Mouse (Mus musculus): ENCODE data around the gene Gm11992. TPM values are rescaled to one million over a fixed set of nuclear protein-coding genes. Genes with fewer than 3 reads are reported as not detected.
A peak's percentile ranks its signal among the peaks of the same experiment; 100 is the strongest.

Gm11992 gene
- 0.29 to 0.64 TPM in 2 of 3 replicates, not detected in the other for total RNA-seq (2017)

DNA sequence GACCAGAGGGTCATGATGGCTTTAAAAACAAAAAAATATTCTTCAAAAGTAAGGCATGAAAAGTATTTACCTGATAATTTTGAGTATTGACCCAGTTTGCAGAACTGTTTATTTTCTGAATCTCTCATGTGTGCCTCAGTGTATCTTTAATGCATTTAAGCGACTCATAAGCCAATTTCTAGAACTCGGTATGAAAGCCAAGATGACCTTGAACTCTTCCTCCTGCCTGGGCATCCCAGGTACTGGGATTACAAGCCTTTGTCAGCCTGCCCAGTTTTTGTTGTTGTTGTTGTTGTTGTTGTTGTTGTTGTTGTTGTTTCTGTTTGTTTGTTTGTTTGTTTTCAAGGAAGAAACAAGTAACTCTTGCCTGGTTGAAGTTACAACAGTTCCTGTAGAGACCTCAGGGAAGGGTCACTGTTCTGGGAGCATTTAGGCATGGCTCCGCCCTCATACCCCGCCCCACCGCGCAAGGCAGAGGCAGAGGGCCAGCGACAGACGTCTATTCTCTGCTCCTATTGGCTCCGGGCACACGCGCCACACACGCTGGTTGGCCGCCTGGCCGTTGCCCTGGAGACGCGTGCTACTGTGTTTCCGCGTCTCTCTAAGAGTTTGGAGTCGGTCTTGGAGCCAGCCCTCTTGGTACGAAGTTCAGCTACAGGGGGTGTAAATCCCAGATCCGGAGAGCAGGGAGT lies at the start of gene Gm11992:
Gm11992 (plus strand) TSS at position 584 of the 692 bp plus-strand sequence.
- peak; percentile 78; the same call in 1 of the 2 replicates for ATAC-seq (replicated peaks; ENCODE audit: insufficient number of reproducible peaks, low FRiP score, low TSS enrichment, poor library complexity, severe bottlenecking)

DNA sequence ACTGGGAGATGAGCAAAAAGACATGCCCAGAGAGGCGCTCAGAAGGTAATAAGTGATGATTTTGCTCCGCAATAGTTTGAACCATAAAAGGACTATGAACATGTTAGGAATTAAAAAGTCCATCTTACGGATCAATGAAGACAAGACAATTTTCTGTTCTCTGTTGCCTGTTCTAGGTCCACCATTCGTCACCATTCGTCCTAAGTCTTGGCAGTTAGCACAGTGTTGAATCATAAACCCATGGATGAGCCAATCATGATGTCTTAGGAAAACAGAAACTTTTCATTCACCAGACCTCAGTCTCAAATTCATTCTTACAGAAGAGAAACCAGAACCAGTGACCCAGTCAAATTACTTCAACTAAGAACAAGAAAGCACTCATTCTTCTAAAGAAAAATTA lies 39.6 kb upstream of the Gm11992 start:
- ATAC-seq (replicated peaks; ENCODE audit: insufficient number of reproducible peaks, low FRiP score, low TSS enrichment, poor library complexity, severe bottlenecking): no peak

DNA sequence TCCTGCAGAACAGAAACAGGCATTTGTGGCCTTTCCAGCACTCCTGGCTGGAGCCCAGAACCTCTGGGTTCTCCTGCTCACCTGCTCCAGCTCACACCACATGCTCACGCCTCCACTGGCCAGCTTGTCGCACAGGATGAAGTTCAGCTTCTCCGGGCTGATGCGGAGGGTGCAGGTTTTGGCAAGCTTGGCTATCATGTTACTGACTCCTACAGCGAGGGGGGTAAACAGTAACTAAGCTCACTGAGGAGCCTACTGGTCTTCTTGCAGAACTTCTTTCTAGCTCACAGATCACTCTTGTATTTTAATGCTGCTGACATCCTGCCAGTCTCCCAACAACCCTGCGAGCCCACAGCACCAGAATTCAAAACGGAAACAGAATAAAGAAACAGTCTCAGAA lies 38.0 kb upstream of the Gm11992 start:
- ATAC-seq (replicated peaks; ENCODE audit: insufficient number of reproducible peaks, low FRiP score, low TSS enrichment, poor library complexity, severe bottlenecking): peak; percentile 36

DNA sequence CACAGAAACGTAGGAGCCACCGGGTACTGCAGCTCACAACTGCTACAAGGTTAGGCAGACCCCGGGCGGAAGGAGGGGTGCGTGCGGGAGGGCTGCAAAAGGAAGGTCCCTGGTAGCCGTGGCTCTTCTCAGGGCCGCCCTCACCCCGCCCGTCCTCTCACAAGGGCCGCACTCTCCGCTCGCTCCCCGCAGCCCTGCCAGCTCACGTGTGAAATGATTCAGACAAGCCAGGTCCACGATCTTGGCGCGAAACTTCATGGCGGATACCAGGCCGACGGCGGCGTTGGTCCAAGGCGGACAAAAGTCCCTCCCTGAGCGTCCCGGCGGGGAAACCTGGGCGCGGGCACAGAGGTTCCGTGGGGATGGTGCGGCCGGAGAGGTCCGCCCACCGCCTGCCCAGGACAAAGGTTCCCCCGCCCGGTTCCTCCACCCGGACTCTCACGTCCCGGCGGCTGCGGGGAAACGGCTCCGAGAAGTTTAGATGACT lies 37.5 kb upstream of the Gm11992 start, which contains the start of gene Hus1:
Hus1 (minus strand) TSS at position 339 of the 487 bp plus-strand sequence.
- peak; percentile 86 for ATAC-seq (replicated peaks; ENCODE audit: insufficient number of reproducible peaks, low FRiP score, low TSS enrichment, poor library complexity, severe bottlenecking)

DNA sequence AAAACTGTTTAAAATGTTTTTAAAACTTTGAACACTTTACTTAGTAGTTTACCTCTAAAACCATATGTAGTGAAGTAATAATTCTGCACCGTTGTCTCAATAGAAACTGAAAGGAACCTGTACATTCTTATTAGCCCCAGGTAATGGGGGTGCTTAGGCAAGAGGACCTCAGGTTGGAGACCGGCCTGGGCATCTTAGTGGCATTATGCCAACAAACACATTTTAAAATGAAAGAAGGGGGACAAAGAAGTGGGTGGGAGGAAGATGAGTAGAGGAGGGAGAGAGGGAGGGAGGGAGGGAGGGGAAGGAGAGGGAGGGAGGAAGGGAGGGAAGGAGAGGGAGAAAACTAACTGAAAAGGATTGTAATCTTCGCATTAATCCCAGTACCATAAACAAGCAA lies 37.0 kb upstream of the Gm11992 start:
- no peak for ATAC-seq (replicated peaks; ENCODE audit: insufficient number of reproducible peaks, low FRiP score, low TSS enrichment, poor library complexity, severe bottlenecking)

DNA sequence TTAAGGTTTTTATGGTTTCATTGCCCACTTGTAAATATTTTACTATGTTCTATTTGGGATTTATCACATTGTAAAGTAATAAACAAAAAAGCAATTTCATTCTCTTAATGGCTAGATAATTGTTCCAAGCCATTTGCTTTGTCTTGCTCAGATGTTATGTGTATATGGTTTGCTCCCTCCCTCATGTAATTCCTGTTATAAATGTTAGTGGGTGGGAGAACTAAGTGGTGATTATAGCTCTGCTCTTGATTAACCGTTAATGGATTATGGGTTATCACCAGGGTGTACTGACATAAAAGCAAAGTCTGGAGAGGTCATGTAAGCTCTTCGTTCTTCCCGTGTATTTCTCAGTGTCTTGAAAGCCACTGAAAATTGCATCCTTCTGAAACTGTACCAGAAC lies 33.7 kb upstream of the Gm11992 start:
- ATAC-seq (replicated peaks; ENCODE audit: insufficient number of reproducible peaks, low FRiP score, low TSS enrichment, poor library complexity, severe bottlenecking): no peak

DNA sequence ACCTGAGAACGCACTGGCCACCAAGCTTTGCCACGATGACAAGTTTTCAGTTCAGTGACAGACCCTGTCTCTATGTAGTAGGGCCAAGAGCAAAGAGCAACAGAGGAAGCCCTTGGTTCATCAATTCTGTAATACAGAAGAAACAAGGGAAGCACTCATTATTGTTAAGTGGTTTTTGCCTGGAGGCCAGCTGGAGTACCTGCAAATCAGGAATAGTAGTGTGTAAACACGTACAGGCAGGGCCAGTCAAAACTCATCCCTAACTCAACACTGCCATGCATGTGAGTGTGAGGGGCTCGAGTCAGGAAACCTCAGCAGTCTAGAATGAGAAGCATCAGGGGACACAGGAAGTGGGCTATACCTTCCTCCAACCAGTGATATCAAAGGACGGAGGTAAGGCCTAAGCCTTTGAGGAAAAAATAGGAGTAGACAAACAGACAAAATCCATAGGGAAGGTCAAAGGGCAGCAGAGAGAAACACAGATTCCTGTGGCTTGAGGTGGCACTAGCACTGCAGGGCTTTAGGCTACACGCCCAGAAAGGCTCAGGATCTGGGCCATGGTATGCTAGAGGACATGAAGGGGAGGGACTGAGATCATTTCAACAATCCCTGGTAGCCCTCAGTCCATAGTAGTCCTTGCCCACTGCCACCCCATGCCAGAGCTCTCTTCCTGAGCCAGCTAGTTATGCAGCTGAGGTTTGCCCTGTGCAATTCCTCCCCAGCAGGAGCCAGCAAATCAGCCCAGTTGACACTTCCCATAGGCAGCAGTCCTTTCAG lies 29.7 kb upstream of the Gm11992 start:
- ATAC-seq (replicated peaks; ENCODE audit: insufficient number of reproducible peaks, low FRiP score, low TSS enrichment, poor library complexity, severe bottlenecking): no peak

DNA sequence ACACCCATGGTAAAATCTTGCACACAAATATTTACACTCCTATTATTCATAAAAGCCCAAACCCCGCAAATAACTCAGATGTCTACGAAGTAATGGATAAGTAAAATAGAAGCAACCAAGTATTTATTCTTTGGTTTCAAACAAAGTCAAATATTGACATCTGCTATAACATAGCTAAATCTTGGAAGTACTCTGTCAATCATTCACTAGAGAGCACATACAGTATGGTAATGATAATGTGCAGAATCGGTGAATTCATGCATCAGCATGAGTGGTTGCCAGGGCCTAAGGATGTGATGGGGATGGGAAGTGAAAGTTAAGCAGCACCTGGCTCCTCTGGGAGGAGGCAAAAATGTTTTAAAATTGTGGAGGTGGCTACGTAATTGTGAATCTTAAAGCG lies 28.2 kb upstream of the Gm11992 start:
- no peak for ATAC-seq (replicated peaks; ENCODE audit: insufficient number of reproducible peaks, low FRiP score, low TSS enrichment, poor library complexity, severe bottlenecking)

DNA sequence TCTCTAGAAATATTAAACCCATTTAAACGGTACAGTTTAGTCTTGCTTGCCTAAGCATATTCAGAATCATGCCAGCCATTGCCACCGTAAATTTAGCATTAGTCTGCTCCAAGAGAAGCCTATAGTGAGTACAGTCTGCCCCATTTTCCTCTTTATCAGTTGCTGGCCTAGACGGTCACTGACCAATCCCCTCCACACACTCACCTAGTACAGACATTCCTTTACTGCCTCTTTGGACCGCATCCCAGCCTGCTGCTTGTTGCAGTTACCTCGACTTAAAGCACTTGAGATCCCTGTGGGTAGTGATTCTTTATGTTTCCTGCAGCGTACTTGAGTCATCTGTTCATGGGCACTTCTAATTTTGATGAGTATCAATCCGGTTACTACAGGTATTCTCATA lies 23.6 kb upstream of the Gm11992 start:
- ATAC-seq (replicated peaks; ENCODE audit: insufficient number of reproducible peaks, low FRiP score, low TSS enrichment, poor library complexity, severe bottlenecking): no peak

DNA sequence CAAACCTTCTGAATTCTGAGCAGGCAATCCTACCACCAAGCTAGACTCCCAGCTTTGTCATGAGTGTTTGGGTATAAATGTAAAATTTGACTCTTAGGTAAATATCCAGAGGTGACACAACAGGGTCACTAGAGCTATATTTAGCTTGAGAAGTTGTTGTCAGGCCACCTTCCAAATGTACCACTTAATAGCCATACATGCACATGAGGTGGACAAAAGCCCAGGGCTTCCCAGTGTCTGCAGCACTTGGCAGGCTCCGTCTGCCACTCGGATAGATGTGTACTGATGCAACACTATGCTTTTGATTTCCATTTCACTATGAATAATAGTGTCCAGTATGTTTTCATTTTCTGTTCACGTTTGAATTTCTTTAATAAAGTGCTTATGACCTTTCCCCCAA lies 23.2 kb upstream of the Gm11992 start:
- ATAC-seq (replicated peaks; ENCODE audit: insufficient number of reproducible peaks, low FRiP score, low TSS enrichment, poor library complexity, severe bottlenecking): no peak

DNA sequence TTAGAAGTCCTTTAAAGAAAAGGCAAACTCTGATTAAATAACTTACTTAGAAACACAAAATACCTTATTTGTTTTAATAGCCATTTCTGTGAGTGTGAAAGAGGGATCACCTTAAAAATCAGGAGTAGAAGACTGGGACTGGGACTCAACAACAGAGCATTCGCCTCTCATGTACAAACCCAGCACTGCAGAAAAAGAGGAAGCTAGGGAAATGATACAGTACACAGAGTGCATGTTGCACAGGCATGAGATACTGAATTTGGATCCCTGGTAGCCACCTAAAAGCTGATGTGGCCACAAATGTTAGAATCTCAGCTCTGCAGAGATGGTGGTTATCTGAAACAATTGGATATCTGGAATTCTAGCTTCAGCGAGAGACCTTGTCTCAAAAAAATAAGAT lies 16.9 kb upstream of the Gm11992 start:
- no peak for ATAC-seq (replicated peaks; ENCODE audit: insufficient number of reproducible peaks, low FRiP score, low TSS enrichment, poor library complexity, severe bottlenecking)

DNA sequence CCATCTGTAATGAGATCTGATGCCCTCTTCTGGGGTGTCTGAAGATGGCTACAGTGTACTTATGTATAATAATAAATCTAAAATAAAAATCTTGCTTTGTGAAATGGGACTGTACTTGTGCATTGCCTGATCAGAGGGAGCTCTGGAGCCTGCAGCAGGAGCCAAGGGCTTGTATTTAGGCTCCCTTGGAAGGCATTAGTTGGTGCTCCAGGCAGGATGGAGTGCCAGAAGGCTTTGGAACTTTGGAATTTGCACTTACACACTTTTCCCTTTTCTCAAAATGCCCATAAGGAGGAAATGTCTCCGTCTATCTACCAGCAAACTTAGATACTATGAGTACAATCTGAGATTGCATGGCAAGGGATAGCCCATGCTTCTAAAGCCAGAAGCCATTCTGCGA lies 1.8 kb upstream of the Gm11992 start:
- no peak for ATAC-seq (replicated peaks; ENCODE audit: insufficient number of reproducible peaks, low FRiP score, low TSS enrichment, poor library complexity, severe bottlenecking)

DNA sequence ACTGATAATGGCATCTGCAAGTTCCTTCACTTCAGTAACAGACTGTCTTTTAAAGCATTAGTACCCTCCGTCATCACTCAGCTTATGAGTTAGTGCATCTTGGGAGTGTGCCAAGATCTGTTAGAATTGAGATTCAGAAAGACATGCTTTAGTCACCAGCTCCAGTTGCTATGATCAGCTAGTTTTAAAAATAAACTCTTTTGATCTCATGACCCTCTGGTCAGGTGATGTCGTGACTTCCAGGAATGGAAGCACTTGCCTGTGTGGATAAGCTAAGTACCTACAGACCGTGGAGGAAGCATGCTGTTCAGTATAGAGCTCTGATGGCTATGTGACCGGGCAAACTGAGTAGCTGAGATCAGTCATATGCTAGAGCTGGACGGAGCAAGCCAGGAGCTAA lies 1.4 kb upstream of the Gm11992 start:
- no peak for ATAC-seq (replicated peaks; ENCODE audit: insufficient number of reproducible peaks, low FRiP score, low TSS enrichment, poor library complexity, severe bottlenecking)

DNA sequence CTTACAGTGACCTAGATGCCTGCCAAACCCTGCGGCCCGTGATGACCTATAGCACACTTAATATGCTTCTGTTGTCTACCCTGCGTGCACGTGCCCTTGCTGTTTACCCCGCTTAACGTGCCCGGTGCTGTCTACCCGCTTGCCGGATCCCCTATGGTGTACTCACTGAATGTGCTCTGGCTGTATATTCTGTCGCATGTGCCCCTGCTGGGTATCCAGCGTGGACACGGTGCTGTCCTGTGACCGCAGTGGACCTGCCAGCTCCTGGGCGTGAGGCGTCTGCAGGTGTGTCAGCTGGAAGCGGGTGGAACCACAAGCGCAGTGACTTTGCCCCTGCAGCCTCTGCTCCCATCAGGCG lies 288 bp downstream of the Gm11992 start, which contains the start of gene Sun3:
Sun3 (minus strand) TSS at position 289 of the 358 bp plus-strand sequence.
- ATAC-seq (replicated peaks; ENCODE audit: insufficient number of reproducible peaks, low FRiP score, low TSS enrichment, poor library complexity, severe bottlenecking): no peak

DNA sequence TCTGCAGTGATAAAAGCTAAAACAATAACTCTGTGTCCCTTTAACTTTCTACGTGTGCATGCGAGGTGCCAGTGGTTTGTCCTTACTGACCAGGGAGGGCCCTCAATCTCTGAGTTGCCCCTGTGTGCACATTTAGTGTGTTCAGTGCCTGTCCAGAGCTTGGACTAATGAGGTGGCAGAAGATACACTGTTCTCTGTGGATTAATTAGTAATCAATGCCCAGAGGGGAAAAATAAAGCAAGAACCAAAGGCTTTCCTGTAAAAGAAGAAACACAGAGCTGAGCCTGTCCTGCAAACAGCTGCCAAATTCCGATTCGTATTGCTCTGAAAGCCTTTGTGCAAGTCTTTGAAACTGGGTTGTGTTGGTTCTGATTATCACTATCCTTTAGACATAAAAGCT lies 1.8 kb downstream of the Gm11992 start:
- ATAC-seq (replicated peaks; ENCODE audit: insufficient number of reproducible peaks, low FRiP score, low TSS enrichment, poor library complexity, severe bottlenecking): no peak

DNA sequence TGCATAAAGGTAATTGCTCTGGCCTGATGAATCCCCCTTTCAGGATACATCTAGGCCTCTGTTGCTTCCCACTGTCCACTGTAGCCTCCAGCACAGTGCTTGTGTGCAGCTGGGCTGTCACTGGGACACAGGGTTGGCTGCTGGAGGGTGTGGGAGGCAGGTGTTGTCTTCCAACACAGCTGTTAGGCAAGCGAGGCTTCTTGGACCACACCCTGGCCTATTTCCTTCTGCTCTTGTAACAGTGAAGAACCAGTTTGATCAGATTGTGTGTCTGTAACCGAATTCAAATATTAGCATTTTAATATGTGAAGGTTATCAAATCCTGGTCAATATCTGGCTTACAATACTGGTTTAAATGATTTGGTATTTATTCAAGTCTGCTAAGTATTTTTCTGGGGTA lies 3.5 kb downstream of the Gm11992 start:
- ATAC-seq (replicated peaks; ENCODE audit: insufficient number of reproducible peaks, low FRiP score, low TSS enrichment, poor library complexity, severe bottlenecking): no peak

DNA sequence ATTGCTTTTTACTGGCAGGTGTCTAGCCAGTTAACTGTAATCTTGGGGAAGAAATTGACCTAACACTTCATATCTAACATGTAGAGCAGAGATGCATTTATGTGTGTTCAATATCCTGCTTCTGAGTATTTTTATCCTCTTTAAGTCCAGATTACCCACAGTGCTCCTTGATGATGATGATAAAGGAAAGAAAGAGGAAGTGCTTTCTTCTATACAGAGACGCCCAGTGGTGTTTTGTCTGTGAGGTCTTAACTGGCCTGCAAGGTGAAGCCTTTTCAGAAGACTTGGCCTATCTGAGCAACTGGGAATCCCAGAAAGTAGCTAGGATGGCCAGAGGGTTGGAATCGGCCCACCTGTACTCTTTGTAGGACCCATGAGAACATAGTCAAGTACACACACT lies 8.5 kb downstream of the Gm11992 start:
- no peak for ATAC-seq (replicated peaks; ENCODE audit: insufficient number of reproducible peaks, low FRiP score, low TSS enrichment, poor library complexity, severe bottlenecking)

DNA sequence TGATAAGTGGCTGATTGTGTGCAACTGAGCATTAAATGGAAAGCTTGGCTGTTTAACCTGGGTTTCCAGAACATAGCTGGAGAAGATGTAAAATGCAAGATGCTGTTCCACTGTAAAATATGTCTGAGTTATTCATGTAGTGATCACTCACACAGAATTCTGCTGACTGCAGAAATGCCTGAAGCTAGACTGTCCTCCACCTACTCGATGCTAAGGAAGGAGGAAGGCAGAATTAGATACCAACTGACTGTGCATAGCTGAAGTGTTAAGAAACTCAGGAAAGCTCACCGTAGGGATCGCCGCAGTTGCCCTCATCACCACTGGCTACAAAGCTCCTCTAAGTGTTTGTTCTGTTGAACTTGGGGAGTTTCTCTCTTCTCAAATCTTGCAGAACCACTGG lies 9.3 kb downstream of the Gm11992 start:
- no peak for ATAC-seq (replicated peaks; ENCODE audit: insufficient number of reproducible peaks, low FRiP score, low TSS enrichment, poor library complexity, severe bottlenecking)

DNA sequence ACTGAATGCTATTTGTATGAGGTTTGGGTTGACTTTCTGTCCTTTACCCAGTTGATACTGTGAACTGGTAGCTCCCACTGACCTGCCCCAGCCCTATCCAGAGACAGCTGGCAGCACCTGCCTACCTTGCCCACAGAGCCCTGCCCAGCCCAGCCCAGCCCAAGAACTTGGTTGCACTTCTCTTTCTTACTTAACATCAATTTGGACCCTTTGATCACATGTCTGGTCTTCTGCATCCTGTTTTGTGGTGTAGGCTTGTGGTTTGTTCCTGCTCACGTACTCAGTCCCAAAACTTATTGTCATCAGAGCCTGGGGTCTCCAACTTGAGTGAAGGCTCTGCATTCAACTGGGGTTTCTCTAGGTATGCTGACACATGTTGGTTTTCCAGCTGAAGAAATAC lies 11.6 kb downstream of the Gm11992 start:
- no peak for ATAC-seq (replicated peaks; ENCODE audit: insufficient number of reproducible peaks, low FRiP score, low TSS enrichment, poor library complexity, severe bottlenecking)

DNA sequence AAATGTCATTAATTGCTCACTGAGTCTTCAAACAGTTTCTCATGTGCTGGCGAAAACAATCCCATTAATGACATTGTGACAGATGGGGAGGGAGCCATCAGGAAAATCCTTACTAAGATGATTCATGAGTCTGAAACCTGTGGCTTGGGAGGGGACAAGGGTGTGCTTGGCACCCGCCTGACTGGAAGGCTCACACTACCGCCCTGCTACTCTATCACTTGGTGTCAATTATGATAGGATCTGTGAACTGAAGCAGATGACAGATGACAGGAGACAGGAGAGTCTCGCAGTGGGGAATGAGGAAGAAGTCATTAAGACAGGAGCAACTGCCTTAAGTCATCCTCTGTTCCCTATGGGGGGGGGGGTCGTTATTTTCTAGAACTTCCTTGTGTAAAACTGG lies 12.1 kb downstream of the Gm11992 start:
- no peak for ATAC-seq (replicated peaks; ENCODE audit: insufficient number of reproducible peaks, low FRiP score, low TSS enrichment, poor library complexity, severe bottlenecking)

All from monocyte, adult 5-6 weeks (primary cell).